Mouse (Mus musculus): Measurements from ENCODE around the gene Lnx2.
A peak's percentile ranks its signal among the peaks of the same experiment; 100 is the strongest.

GRCm38 (mm10) chr5:147076026-147076798 lies at the start of gene Lnx2:
- TF ChIP-seq CTCF (IDR thresholded peaks at IDR 0.05; ENCODE audit: insufficient read depth, low read length) (peak; percentile 37; the same call in 1 of the 2 replicates), POLR2A (IDR thresholded peaks at IDR 0.05; ENCODE audit: borderline replicate concordance, extremely low read depth, low read depth, low read length) (peak; percentile 56)
